Mouse (Mus musculus): Measurements from ENCODE around the gene Dlx3.

Gene Dlx3

GRCm38 (mm10) chr11:95122100-95122489 lies 2.2 kb downstream of the Dlx3 start:
- DNase-seq (ENCODE audit: low spot score in 2 of 2): no peak

GRCm38 (mm10) chr11:95125366-95125948 lies 5.5 kb downstream of the Dlx3 start:
- no peak for DNase-seq (ENCODE audit: low spot score in 2 of 2)

GRCm38 (mm10) chr11:95126272-95127245 lies 6.6 kb downstream of the Dlx3 start:
- no peak for DNase-seq (ENCODE audit: low spot score in 2 of 2)

DNA sequence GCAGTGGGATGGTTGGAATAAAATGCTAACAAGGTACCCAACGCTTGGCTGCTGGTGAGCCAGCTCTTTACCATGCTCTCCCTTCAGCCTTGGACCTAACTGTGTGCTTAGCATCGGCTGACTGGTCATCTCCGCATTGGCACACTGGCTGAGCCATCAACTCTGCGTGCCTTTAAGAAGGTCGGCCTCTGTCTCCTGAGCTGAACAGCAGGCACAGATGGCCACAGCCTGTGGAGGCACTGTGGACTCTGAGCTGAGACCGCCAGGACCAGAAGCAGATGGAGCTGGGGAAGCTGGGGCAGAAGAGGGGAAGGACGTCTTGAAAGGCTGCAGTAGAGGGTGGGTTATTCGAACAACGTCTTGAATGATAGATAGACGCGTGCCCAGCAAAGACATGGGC lies 8.4 kb downstream of the Dlx3 start:
- no peak for DNase-seq (ENCODE audit: low spot score in 2 of 2)

GRCm38 (mm10) chr11:95130668-95131252 lies 10.8 kb downstream of the Dlx3 start:
- no peak for DNase-seq (ENCODE audit: low spot score in 2 of 2)

DNA sequence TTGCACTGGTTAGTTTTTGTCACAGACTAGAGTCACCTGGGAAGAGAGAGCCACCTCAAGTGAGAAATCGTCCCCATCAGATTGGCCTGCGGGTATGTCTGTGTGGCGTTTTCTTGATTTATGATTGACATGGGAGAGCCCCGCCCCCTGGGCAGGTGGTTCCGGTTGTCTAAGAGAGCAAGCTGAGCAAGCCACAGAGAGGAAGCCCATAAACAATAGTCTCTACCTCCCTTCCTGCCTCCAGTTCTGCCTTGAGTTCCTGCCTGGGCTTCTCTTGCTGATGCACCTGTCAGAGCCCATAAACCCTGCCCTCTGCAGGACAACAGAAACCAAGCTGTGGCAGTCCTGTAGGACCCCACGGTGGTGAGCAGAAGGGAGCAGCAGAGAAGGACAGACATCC lies 13.4 kb downstream of the Dlx3 start:
- DNase-seq (ENCODE audit: low spot score in 2 of 2): no peak

DNA sequence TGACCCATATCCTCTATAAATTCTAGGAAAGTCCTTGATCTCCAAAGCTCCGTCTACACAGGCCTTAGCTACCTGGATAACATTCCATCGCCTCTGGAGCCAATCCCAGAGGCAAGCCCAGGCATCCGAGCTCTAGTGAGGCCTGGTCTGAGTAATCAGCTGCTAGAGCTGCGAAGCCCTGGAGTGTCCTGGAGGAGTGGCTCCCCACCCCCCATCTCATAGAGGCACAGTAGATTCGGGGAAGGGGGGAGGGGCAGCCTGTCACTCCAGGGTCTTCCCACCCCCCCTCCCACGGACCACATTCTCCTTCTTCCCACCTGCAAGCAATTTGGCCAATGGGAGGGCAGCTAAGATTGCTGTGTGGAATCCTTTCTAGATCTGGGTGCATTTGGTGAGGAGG lies 17.4 kb downstream of the Dlx3 start:
- no peak for DNase-seq (ENCODE audit: low spot score in 2 of 2)

DNA sequence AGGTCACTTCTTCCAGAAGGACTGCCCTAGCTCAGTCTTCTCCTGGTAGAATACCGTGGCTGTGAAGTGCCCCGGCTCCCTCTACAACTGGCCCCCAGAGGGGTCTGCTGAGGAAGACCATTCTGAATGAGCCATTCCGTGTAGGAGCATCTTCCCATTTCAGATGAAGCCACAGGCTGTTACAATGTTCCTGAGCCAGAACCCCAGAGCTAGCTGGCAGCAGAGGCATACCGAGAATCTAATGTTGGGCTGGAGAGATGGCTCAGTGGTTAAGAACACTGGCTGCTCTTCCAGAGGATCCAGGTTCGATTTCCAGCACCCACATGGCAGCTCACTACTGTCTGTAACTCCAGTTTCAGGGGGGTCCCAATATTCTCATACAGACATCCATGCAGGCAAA lies 20.0 kb downstream of the Dlx3 start:
- DNase-seq (ENCODE audit: low spot score in 2 of 2): no peak

- no peak for DNase-seq (ENCODE audit: low spot score in 2 of 2)
These were observed 22.3 kb downstream of the Dlx3 start for GRCm38 (mm10) chr11:95142258-95142657.

GRCm38 (mm10) chr11:95142980-95143575 lies 23.2 kb downstream of the Dlx3 start:
- DNase-seq (ENCODE audit: low spot score in 2 of 2): no peak

DNA sequence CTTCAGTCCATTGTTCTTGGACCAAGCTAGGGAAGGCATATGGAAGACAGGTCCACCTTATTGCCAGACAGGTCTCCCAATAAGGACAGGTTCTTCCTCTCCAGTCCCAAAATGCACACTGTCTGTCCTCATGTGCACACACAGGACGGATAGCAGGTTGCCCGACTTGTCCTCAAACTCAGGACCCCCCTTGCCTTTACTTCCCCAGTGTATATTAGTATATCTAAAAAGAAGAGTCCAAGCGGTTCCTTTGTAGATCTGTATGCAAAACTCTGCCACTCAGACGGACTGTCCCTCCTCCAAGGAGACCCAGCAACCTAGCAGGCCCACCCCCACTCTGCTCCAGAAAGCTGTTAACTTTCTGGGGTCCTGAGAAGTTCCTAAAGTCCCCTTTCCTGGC lies 23.7 kb downstream of the Dlx3 start:
- DNase-seq (ENCODE audit: low spot score in 2 of 2): no peak

DNA sequence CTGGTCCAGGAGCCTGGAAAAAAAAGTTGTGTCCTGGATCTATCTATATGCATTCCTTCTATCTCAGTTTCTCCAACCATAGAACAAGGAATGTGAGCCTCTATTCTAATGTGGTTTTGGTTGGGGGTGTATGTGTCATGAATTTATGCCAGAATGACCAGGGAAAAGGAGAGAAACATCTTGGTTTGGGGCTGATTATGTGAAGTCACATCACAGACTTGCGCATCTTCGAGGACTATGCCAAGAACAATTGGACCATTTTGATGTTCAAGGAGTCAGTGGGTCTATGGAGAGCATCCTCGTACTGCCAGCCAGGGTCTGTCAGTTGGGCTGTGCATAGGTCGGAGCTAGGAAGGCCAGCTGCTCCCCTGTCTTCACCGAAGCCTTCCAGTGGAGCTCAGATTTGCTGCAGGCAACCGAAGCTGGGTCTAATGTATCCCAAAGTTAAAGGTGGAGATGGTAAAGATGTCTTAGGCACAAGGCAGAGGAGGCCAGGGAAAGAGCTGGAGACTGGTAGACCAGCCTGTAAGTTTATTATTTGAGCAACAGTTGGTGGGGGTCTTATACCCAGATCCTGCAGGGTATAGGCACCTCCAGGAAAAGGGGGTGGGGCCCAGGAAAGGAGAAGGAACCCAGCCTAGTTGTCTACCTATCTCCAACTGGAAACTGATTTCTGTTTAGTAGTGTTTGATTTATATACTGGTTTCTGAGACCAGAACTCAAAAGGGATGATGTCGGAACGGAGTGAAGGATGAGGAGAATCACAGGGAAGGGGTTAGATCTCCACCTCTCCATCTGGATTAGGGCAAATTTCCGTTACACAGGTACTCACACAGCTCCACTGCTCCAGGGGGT lies 24.4 kb downstream of the Dlx3 start:
- no peak for DNase-seq (ENCODE audit: low spot score in 2 of 2)

DNA sequence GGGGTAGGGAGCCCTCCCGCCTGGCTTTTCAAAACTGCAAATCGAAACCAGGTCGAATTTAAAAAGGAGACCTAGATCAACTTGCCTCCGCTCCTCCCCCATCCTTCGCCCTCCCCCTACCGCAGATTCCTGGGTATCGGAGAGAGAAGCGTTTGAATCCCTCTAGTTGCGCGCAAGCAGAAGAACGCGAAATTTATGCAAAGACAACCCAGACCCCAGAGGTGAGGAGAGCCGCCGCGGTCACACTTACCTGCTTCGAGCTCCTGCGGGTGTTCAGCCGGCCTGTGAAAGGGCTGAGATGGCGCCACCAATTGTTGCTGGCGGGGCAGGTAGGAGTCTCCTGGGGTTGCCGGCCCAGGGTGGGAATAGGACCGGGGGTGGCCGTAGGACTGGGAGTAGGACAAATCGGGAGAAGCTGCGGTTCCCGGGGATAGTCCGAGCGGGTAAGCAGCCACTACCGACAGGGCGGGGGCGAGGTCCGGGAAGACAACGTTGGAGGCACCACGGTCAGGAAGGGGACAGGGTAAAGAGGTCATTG lies 25.1 kb downstream of the Dlx3 start:
- DNase-seq (ENCODE audit: low spot score in 2 of 2): no peak

DNA sequence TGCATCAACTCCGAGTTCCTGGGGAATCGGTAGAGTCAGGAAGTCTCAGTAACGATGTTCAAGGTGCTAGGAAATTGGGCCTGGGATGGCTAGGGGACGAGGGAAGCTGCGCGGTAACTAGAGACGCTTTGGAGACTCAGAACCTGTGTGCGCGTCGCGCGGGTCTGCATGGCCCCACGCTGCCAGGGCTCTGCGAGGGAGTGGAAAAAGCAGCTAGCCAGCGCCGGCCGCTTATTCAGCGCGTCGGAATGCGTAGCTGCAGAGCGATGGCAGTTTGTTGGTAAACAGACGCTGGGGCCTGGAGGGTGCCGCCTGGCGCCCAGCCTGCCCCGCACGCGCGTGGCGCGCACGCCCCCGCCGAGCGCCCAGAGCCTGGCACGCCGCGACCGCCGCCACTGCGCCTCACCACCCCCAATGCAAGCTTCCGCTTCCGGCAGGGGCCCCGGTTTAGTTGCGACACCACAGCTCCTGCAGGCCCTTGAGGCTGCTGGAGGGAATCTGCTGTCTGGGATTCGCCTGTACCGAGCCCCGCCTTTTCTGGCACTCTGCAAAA lies 26.0 kb downstream of the Dlx3 start, which contains the start of gene Dlx4:
TSS of gene Dlx4 (minus strand) at position 413 of the 553 bp plus-strand sequence.
- DNase-seq (ENCODE audit: low spot score in 2 of 2): no peak

- DNase-seq (ENCODE audit: low spot score in 2 of 2): no peak
These were observed 28.8 kb downstream of the Dlx3 start for GRCm38 (mm10) chr11:95148754-95149153.

DNA sequence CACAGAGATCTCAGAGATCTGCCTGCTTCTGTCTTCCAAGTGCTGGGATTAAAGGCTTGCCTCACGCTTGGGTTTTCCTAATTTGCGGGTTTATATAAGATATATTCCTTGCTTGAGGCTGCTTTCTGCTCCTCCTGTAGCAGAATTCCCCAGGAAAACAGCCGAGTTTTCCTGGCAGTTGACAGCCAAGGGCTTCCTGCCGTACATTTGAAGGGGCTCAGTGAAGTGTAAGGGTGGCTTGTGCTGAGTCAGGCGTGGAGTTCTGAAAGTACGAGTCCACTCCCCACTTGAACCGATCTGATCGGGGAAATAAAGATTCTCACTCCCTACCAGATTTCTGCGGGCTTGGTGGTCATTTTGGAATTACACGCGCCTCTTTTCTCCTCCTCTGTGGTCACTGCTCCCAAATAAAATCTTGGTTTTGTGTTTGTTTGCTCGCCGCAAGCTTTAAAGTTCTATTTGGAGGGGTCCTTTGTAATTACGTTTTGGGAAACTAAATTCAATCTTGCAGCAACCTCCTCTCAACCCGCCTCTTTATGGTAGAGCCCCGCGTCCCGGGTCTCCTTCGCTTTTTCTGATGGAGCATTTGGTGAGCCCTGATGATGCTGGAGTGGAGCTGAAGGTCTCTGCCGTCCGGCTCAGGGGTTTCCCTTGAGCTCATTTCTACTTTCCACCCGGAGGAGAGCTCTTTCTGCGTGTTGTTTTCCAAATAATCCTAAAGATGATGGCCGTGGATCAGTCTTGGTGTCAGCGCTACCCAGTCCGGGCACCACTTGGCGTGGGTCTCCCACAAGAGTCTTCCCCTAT lies 29.7 kb downstream of the Dlx3 start:
- no peak for DNase-seq (ENCODE audit: low spot score in 2 of 2)

- DNase-seq (ENCODE audit: low spot score in 2 of 2): no peak
These were observed 30.5 kb downstream of the Dlx3 start for GRCm38 (mm10) chr11:95150269-95151049.

DNA sequence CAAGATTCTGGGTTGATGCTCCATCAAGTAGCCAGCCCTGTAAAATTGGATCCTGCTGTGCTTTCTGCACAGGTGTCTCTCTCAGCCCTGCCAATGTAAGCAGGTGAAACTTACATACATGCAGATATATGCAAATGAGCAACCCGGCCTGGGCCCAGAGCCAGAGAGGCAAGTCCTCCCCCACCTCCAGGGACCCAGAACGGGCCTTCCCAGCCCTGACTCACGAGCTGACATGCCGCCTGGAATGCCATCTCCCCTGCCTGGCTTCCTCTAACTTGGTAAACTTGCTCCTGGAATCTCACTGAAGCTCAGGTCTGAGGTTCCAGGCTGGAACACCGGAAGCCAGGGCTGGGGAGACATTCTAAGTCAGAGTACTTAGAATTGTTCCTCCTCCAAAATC lies 33.2 kb downstream of the Dlx3 start:
- DNase-seq (ENCODE audit: low spot score in 2 of 2): no peak

GRCm38 (mm10) chr11:95153681-95154080 lies 33.8 kb downstream of the Dlx3 start:
- no peak for DNase-seq (ENCODE audit: low spot score in 2 of 2)

Measured in right cerebral cortex, postnatal 36 days (tissue).